Mouse (Mus musculus) gastrocnemius, adult 2 months (tissue): ENCODE results near the gene Gpr61. TPM values are rescaled to one million over a fixed set of nuclear protein-coding genes. Genes with fewer than 3 reads are reported as not detected.
A peak's percentile ranks its signal among the peaks of the same experiment; 100 is the strongest.

Experiments used
- DNase-seq: peaks from one replicate; pipeline ENCODE4 v3.0.0; 2022
- H3K27ac ChIP-seq: fragments of 200-600 bp; 2 replicates; pipeline ENCODE4 v1.8.1; 2022; ENCODE audit warnings: mild to moderate bottlenecking
- H3K4me3 ChIP-seq: fragments of 200-600 bp; 2 replicates; pipeline ENCODE4 v1.8.1; 2022; ENCODE audit warnings: mild to moderate bottlenecking, moderate library complexity
- CTCF ChIP-seq: fragments of 200-600 bp; IDR thresholded peaks from 2 replicates; pipeline ENCODE4 v1.8.1; 2022; ENCODE audit warnings: antibody characterized with exemption, mild to moderate bottlenecking, moderate library complexity
- intact Hi-C: fragments of 180-260 bp; cut with DNase I; formaldehyde crosslinking; loops from one replicate; pipeline ENCODE4 v1.15.1; 2025
- long read RNA-seq, 2 experiments: library from polyadenylated mRNA; stranded (forward); transcript quantifications; one replicate each; pipeline ENCODE4 v2.0.0; 2021
- total RNA-seq, 2 experiments: library from RNA; stranded (reverse); gene quantifications; 2 replicates each; pipeline ENCODE4 v1.2.3; 2021

Gpr61 gene
- not detected for total RNA-seq
- long read RNA-seq, experiment 1, result 0 reads
- long read RNA-seq, experiment 2, result 0 reads

GRCm38 (mm10) chr3:108154656-108155055 is at the start of gene Gpr61:
Gene Gpr61, minus strand, starts transcription at chr3:108154882.
- TF ChIP-seq CTCF, result no peak
- Histone ChIP-seq H3K4me3 (no peak within 1 kb of the TSS), H3K27ac (no peak within 1 kb of the TSS)
- intact Hi-C loops, result no loop called here
- DNase-seq, result no peak

DNA sequence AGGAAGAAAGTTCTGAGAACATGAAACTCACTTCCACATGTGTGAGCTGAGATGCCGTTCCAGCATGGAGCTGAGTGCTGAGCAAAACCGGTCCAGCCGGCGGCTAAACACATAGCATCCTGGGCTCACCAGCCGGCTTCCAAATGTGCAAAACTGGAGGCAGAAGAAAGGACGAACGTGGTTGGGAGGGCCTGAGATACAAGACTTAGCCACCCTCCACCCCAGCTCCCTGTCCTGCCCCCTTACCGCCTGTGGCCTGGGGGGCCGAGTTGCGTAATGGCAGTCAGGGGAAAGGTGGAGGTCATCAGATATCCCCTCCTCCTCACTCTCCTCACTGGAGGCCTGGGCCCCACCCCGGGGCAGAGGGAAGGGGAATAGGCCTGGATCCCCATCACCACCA is 49.8 kb upstream of the Gpr61 start:
- no peak for DNase-seq
- H3K4me3 ChIP-seq, result no peak overlapping the region
- intact Hi-C loops, result no loop called here

GRCm38 (mm10) chr3:108203621-108204325 is 49.1 kb upstream of the Gpr61 start:
- H3K4me3 ChIP-seq, result peak overlapping the region; percentile 6; the same call in 1 of the 2 replicates
- intact Hi-C loops, result loop anchor here (1.0 kb wide), 1 partner anchor 38 kb away; no protein-coding TSS in a partner anchor
- DNase-seq, result peak; percentile 85
- peak; percentile 93 for TF ChIP-seq CTCF
- peak overlapping the region; percentile 59 for H3K27ac ChIP-seq

More for the DNA sequence above, 49.8 kb upstream of the Gpr61 start:
- no peak for TF ChIP-seq CTCF
- 0 out of 2 replicates have a peak overlapping the region, but pooled peaks have one; percentile 7 for H3K27ac ChIP-seq

DNA sequence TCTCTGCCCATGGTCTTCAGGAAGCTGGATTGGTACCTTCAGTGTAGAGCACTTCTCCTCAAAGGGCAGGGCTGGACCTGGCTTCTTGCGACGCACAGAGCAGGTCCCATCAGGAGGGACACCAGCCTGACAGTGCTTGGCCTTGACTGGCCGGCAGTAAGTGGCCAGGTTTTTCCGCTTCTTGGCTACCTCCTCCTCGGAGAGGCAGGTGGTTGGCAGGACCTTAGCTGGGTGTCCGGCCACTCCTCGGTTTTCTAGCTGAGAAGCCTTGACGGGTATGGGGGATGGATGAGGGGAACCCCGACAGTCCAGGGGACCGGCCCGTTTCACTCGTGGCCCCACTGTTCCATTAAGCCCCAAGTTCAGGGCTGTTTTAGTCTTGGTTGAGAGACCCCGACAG is 48.5 kb upstream of the Gpr61 start:
- no peak for TF ChIP-seq CTCF
- DNase-seq, result peak; percentile 61
- Histone ChIP-seq H3K27ac (peak overlapping the region; percentile 59), H3K4me3 (peak overlapping the region; percentile 21)
- intact Hi-C loops, result loop anchor here (1.0 kb wide), 1 partner anchor 38 kb away; no protein-coding TSS in a partner anchor

- Histone ChIP-seq H3K4me3 (no peak overlapping the region; the same call in 1 of the 2 replicates), H3K27ac (peak overlapping the region; percentile 59; the same call in 1 of the 2 replicates)
- no peak for DNase-seq
- intact Hi-C loops, result no loop called here
- no peak for TF ChIP-seq CTCF
Measured at GRCm38 (mm10) chr3:108202506-108202905, 47.8 kb upstream of the Gpr61 start.

GRCm38 (mm10) chr3:108200329-108201323 is 45.9 kb upstream of the Gpr61 start, which contains the start of gene Cyb561d1:
Gene Cyb561d1, minus strand, starts transcription at chr3:108201212.
- peak; percentile 96 for DNase-seq
- TF ChIP-seq CTCF, result peak; percentile 83
- peak within 1 kb of the TSS; percentile 89 for H3K27ac ChIP-seq
- intact Hi-C loops, result no loop called here
- H3K4me3 ChIP-seq, result peak within 1 kb of the TSS; percentile 89

DNA sequence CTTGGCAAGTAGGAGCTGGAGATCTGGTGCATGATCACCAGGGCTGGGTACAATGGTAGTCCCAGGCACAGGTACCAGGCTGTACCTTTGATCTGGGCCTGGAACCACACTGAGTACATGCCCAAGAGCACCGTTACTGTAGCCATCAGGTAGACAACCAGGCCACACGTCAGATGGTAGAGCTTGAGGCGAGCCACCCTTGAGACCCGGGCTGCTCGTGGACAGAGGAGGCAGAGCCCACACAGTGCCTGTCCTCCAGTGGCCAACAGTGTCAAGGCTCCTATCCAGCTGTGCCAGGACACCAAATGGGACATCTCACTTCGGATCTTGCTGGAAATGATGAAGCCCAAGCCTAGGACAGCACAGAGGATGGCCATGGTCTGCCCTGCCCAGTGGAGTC is 44.5 kb upstream of the Gpr61 start:
- no peak for TF ChIP-seq CTCF
- Histone ChIP-seq H3K27ac (no peak overlapping the region), H3K4me3 (peak overlapping the region; percentile 89; the same call in 1 of the 2 replicates)
- no peak for DNase-seq
- intact Hi-C loops, result no loop called here

DNA sequence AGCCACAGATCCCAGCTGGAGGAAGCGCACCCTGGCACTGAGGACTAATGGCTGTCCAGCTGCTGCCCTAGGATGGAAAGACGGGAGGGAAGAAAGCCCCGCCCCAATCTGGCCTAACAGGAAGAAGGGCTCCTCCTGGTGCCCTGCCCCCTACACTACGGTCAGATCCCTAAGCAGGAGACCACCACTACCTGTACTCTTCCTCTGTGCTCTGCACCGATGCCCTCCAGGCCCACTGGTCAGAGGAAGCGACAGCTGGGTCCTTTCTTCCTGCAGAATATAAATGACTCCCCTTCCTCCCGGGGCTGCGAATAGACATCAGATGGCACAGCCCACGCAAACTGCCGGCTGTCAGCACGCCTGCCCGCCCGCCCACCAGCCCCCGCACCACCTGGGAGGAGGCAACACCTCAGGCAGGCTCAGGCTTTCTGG is 42.4 kb upstream of the Gpr61 start:
- no peak for DNase-seq
- intact Hi-C loops, result no loop called here
- TF ChIP-seq CTCF, result 0 out of 2 replicates have a peak, but pooled peaks have one; percentile 2
- H3K27ac ChIP-seq, result no peak overlapping the region; the same call in 1 of the 2 replicates
- H3K4me3 ChIP-seq, result no peak overlapping the region

DNA sequence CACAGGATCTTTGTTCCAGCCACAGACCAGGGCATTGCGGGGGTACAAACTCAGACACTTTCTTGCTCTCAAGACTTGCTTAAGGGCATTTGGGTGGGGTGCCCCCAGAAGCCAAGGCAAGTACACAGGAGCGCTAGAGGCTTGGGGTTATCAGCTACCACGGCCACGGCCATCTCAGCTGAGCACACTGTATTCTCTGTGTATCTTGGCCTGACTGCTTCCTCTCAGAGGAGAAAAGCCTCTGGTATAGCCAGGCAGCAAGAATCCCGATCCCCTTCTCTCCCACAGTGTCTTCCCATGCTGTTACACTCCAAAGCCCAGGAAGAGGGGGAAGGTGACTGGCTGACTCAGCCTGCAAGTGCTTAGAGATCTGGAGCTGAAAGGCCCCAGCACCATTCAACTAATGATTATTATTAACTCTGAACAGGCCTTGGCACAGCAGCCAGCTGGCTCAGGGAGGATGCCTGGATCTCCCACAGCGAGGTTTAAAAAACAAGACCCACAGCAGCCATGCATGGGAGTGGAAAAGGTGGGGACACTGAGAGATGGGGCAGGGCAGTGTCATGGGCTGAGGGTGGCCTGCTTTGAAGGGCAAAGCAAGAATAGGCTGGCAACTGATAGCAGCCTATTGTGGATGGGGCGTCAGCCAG is 41.4 kb upstream of the Gpr61 start:
- Histone ChIP-seq H3K27ac (no peak overlapping the region), H3K4me3 (no peak overlapping the region)
- DNase-seq, result no peak
- no peak for TF ChIP-seq CTCF
- intact Hi-C loops, result no loop called here

DNA sequence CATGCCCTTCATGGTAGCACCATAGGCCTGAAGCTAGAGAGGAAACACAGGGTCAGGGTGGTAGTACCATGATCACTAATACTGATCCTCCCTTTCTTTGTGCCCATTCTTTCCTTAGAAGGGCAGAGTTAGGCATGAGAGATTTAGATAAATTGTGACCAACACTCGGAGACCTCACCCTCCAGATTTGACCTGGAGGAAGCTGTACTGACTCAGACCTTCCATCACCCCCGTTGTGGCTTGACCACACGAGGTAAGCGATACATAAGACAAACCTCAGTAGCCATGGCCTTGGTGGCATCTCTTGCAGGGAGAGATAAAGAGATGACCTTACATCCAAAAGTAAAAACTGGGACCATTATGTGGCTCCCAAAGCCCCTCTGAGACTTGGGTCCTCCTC is 40.6 kb upstream of the Gpr61 start:
- DNase-seq, result no peak
- intact Hi-C loops, result no loop called here
- no peak overlapping the region for H3K27ac ChIP-seq
- H3K4me3 ChIP-seq, result no peak overlapping the region
- no peak for TF ChIP-seq CTCF

DNA sequence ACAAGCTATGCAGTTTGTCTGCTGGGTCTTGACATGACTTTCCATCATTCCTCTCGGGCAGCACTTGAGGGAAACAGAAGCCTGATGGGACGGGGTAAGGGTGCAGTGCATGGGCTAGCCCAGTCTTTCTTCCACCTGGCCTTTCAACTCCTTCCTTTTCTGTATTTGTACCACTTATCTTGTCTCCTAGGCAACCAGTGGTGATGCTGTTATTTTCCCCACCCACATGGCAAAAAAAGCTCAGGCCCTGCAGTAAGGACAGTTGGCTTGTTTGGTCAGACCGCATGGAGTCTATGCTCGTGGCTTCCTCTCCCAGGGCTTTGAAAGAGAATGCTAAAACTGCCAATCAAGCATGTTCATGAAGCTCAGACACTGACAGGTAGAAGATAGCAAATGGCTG is 39.0 kb upstream of the Gpr61 start:
- intact Hi-C loops, result no loop called here
- H3K27ac ChIP-seq, result no peak overlapping the region
- DNase-seq, result no peak
- no peak for TF ChIP-seq CTCF
- no peak overlapping the region for H3K4me3 ChIP-seq

DNA sequence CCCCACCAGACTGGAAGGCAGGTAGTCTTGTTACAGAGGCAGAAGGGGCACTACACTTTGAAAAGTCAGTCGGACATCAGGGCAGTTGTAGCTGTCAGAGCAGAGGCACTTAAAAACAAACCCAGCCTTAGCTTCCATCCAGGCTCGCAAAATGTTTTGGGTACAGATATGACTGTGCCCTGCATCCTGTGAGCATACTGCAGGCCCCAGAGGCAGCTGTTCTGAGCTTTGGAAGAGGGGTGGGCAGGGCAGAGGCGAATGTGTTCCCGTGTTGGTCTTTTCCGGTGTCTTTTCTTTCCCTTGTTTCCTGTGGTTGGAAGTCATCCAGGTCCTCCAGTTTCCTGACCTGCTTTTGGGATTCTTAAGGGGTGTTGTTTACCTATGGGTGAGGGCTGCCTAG is 35.2 kb upstream of the Gpr61 start:
- peak overlapping the region; percentile 20; the same call in 1 of the 2 replicates for H3K27ac ChIP-seq
- intact Hi-C loops, result no loop called here
- DNase-seq, result no peak
- H3K4me3 ChIP-seq, result peak overlapping the region; percentile 26
- TF ChIP-seq CTCF, result no peak
